Mouse (Mus musculus): ENCODE data around the gene Cntf. TPM values are rescaled to one million over a fixed set of nuclear protein-coding genes. Genes with fewer than 3 reads are reported as not detected.
"Not testable (repeated sequence)": the region's sequence is repeated elsewhere in the genome, so short reads cannot be mapped to it uniquely, and the experiment has no call there.

The Cntf gene
- polyA plus RNA-seq, 1 experiment from 2014 or later: 1.2 TPM

- no peak for ATAC-seq (ENCODE audit: insufficient read depth, low FRiP score, low read depth)
- H3K27ac ChIP-seq: no peak overlapping the region
- H3K9me3 ChIP-seq: no peaks in the 10 kb centered on the region
- 81% methylated on average over 2 of the region's 2 CpGs for WGBS
- no peak overlapping the region for H3K4me3 ChIP-seq (replicated peaks)
- no peaks in the 10 kb centered on the region for H3K4me1 ChIP-seq
- no peak overlapping the region for H3K9ac ChIP-seq
- H3K36me3 ChIP-seq: peaks cover 11% of the 10 kb centered on the region; the same call in 1 of the 2 replicates
- H3K27me3 ChIP-seq (replicated peaks): no peaks in the 10 kb centered on the region
- no peak overlapping the region for H3K4me2 ChIP-seq
Measured at GRCm38 (mm10) chr19:12759656-12760055, 5.8 kb downstream of the Cntf start.

GRCm38 (mm10) chr19:12758936-12759478 lies 6.4 kb downstream of the Cntf start:
- WGBS: 81% methylated on average over 1 of the region's 1 CpGs

GRCm38 (mm10) chr19:12756286-12756685 lies 9.1 kb downstream of the Cntf start:
- no peak for ATAC-seq (ENCODE audit: insufficient read depth, low FRiP score, low read depth)
- H3K27ac ChIP-seq: no peak overlapping the region
- H3K36me3 ChIP-seq: no peaks in the 10 kb centered on the region
- no peaks in the 10 kb centered on the region for H3K4me1 ChIP-seq
- H3K9me3 ChIP-seq: no peaks in the 10 kb centered on the region
- no peak overlapping the region for H3K4me3 ChIP-seq (replicated peaks)
- no peak overlapping the region for H3K9ac ChIP-seq
- H3K27me3 ChIP-seq (replicated peaks): no peaks in the 10 kb centered on the region
- no peak overlapping the region for H3K4me2 ChIP-seq
- WGBS: 72% methylated on average over 3 of the region's 3 CpGs

More at GRCm38 (mm10) chr19:12758936-12759478, 6.4 kb downstream of the Cntf start:
- H3K36me3 ChIP-seq: peaks cover 8% of the 10 kb centered on the region; the same call in 1 of the 2 replicates
- no peak overlapping the region for H3K4me3 ChIP-seq (replicated peaks)
- H3K9ac ChIP-seq: no peak overlapping the region
- no peak overlapping the region for H3K27ac ChIP-seq
- no peak overlapping the region for H3K4me2 ChIP-seq
- H3K27me3 ChIP-seq (replicated peaks): no peaks in the 10 kb centered on the region
- no peaks in the 10 kb centered on the region for H3K9me3 ChIP-seq
- no peak for ATAC-seq (ENCODE audit: insufficient read depth, low FRiP score, low read depth)
- no peaks in the 10 kb centered on the region for H3K4me1 ChIP-seq

GRCm38 (mm10) chr19:12731950-12732349 lies 33.5 kb downstream of the Cntf start:
- Histone ChIP-seq H3K9me3 (no peaks in the 10 kb centered on the region), H3K36me3 (no peaks in the 10 kb centered on the region), H3K27ac (no peak overlapping the region), H3K4me1 (no peaks in the 10 kb centered on the region), H3K4me3 (replicated peaks) (no peak overlapping the region), H3K9ac (no peak overlapping the region), H3K4me2 (no peak overlapping the region), H3K27me3 (replicated peaks) (no peaks in the 10 kb centered on the region)
- WGBS: 79% methylated on average over 2 of the region's 2 CpGs
- ATAC-seq (ENCODE audit: insufficient read depth, low FRiP score, low read depth): no peak

GRCm38 (mm10) chr19:12731036-12731435 lies 34.4 kb downstream of the Cntf start:
- Histone ChIP-seq H3K27me3 (replicated peaks) (no peaks in the 10 kb centered on the region), H3K4me3 (replicated peaks) (no peak overlapping the region), H3K4me2 (no peak overlapping the region), H3K36me3 (no peaks in the 10 kb centered on the region), H3K9ac (no peak overlapping the region), H3K4me1 (no peaks in the 10 kb centered on the region), H3K27ac (no peak overlapping the region), H3K9me3 (no peaks in the 10 kb centered on the region)
- ATAC-seq (ENCODE audit: insufficient read depth, low FRiP score, low read depth): no peak
- 46% methylated on average over 1 of the region's 1 CpGs for WGBS

GRCm38 (mm10) chr19:12725851-12726250 lies 39.6 kb downstream of the Cntf start:
- Histone ChIP-seq H3K9me3 (no peaks in the 10 kb centered on the region), H3K4me1 (no peaks in the 10 kb centered on the region), H3K4me2 (no peak overlapping the region), H3K4me3 (replicated peaks) (no peak overlapping the region), H3K27ac (no peak overlapping the region), H3K9ac (no peak overlapping the region), H3K36me3 (no peaks in the 10 kb centered on the region), H3K27me3 (replicated peaks) (no peaks in the 10 kb centered on the region)
- WGBS: 77% methylated on average over 1 of the region's 1 CpGs
- ATAC-seq (ENCODE audit: insufficient read depth, low FRiP score, low read depth): no peak

- WGBS: 67% methylated on average over 2 of the region's 3 CpGs
- no peaks in the 10 kb centered on the region for H3K27me3 ChIP-seq (replicated peaks)
- ATAC-seq (ENCODE audit: insufficient read depth, low FRiP score, low read depth): no peak
Measured at GRCm38 (mm10) chr19:12722308-12722707, 43.1 kb downstream of the Cntf start.

DNA sequence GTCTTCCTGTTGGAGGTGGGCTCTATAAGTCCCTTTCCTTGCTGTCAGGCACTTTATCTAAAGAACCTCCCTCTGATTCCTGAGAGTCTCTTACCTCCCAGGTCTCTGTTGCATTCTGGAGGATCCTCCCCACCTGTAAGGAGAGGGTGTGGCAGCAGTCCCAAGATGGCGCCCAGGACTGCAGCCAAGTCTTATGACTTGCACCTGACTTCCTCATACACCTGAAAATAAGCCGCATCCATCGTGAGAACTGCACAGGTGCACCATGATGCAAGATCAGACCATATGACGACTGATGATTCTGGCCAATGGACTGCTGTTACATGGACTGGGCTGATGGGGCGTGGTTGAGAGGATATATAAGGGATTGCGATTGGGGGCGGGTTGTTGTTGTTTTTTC lies 43.8 kb downstream of the Cntf start:
- not testable (repeated sequence) for H3K4me2 ChIP-seq; H3K27me3 ChIP-seq (replicated peaks); H3K9me3 ChIP-seq; H3K4me1 ChIP-seq; ATAC-seq (ENCODE audit: insufficient read depth, low FRiP score, low read depth); H3K36me3 ChIP-seq; H3K27ac ChIP-seq; H3K4me3 ChIP-seq (replicated peaks); H3K9ac ChIP-seq
- 87% methylated on average over 7 of the region's 7 CpGs for WGBS

More at GRCm38 (mm10) chr19:12722308-12722707, 43.1 kb downstream of the Cntf start:
- no peaks in the 10 kb centered on the region for H3K36me3 ChIP-seq
- no peak overlapping the region for H3K4me3 ChIP-seq (replicated peaks)
- no peak overlapping the region for H3K27ac ChIP-seq
- H3K9me3 ChIP-seq: no peaks in the 10 kb centered on the region
- H3K4me1 ChIP-seq: no peaks in the 10 kb centered on the region
- no peak overlapping the region for H3K9ac ChIP-seq
- H3K4me2 ChIP-seq: no peak overlapping the region

DNA sequence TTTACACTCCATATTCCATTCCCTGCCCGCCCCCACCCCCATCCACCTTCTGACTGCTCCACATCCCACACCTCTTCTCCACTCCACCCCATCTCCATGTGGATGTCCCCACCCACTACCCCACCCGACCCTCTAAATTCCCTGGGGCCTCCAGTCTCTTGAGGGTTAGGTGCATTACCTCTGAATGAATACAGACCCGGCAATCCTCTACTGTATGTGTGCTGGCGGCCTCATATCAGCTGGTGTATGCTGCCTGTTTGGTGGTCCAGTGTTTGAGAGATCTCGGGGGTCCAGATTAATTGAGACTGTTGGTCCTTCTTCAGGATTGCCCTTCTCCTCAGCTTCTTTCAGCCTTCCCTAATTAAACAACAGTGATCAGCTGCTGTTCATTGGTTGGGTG lies 44.5 kb downstream of the Cntf start:
- H3K9me3 ChIP-seq; H3K27me3 ChIP-seq (replicated peaks); ATAC-seq (ENCODE audit: insufficient read depth, low FRiP score, low read depth); H3K4me3 ChIP-seq (replicated peaks); H3K36me3 ChIP-seq; H3K9ac ChIP-seq; H3K27ac ChIP-seq; H3K4me2 ChIP-seq; H3K4me1 ChIP-seq: not testable (repeated sequence)
- WGBS: 85% methylated on average over 5 of the region's 5 CpGs

DNA sequence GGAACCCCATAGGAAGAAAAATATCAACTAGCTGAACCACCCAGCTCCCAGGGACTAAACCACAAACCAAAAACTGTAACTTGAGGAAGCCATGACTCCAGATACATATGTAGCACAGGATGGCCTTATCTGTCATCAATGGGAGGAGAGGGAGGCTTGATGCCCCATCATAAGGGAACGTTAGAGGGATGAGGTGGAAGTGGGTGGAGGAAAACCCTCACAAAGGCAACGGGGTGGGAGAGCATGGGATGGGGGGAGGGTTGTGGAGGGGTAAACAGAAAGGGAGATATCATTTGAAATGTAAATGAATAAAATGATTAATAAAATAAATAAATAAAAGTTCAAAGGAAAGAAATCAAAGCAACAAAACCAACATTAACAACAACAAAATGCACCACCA lies 45.0 kb downstream of the Cntf start:
- Histone ChIP-seq H3K4me3 (replicated peaks) (no peak overlapping the region), H3K27ac (no peak overlapping the region), H3K9me3 (no peaks in the 10 kb centered on the region), H3K9ac (no peak overlapping the region), H3K4me2 (no peak overlapping the region), H3K4me1 (no peaks in the 10 kb centered on the region), H3K27me3 (replicated peaks) (no peaks in the 10 kb centered on the region), H3K36me3 (no peaks in the 10 kb centered on the region)
- ATAC-seq (ENCODE audit: insufficient read depth, low FRiP score, low read depth): no peak
- WGBS: 66% methylated on average over 2 of the region's 2 CpGs

DNA sequence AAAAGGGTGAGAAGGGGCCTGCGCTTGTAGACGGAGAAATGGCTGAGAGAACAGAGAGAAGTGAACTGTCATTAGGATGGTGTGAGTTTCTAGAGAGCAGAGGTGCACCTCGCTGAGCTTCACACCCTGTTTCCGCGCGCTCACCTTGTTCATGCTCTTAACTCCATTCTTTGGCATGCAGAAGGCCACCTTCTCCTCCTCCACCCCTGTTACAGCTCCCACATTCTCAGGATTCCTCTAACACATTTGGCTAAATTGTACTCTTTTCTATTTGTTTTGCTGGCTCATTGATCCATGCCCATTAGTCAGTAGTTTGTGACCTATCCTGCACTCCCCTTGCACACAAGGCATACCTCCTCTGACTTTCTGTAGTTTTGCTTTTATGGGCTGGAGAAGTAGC lies 46.2 kb downstream of the Cntf start:
- no peak overlapping the region for H3K27ac ChIP-seq
- H3K4me1 ChIP-seq: no peaks in the 10 kb centered on the region
- H3K36me3 ChIP-seq: no peaks in the 10 kb centered on the region
- H3K9me3 ChIP-seq: no peaks in the 10 kb centered on the region
- H3K4me3 ChIP-seq (replicated peaks): no peak overlapping the region
- WGBS: 61% methylated on average over 6 of the region's 6 CpGs
- H3K4me2 ChIP-seq: no peak overlapping the region
- no peaks in the 10 kb centered on the region for H3K27me3 ChIP-seq (replicated peaks)
- no peak for ATAC-seq (ENCODE audit: insufficient read depth, low FRiP score, low read depth)
- H3K9ac ChIP-seq: no peak overlapping the region

Data from stomach, embryonic 15.5 days (tissue).